Mouse (Mus musculus) regulatory T cell (primary cell): ENCODE measurements at regions not wholly inside any gene's neighbourhood (a gene's known extent, or its start where the extent isn't known, plus 50 kb on each side); places are given as distances from the start of the nearest gene placed in this dataset.
"Not testable (repeated sequence)": the region's sequence is repeated elsewhere in the genome, so short reads cannot be mapped to it uniquely, and the experiment has no call there.

Experiments
- in situ Hi-C: fragments of 300-600 bp; cut with MboI, MseI; formaldehyde crosslinking; loops from one replicate; pipeline ENCODE4 v1.15.1; 2025; ENCODE audit warnings: high pct_unique_total_duplicates

DNA sequence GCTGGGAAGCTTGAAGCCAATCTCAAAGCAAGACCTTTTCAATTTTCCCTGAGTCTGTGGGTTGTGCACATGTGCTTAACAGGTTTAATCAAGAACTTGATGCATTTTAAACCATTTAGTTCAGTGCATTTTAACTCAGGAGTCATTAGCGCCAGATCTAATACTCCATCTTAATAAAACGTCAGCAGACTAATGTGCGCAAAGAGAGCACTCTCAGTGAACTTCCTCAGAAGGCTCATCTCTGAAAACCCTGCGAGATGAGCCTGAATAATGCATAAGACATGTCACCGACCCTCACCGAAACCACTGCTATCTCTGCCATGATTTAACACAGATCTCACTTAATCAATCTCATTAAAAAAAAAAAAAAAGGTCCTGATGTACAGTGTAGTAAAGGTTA is 309.0 kb downstream of the Phf3 start:
- in situ Hi-C loops: no loop called here

DNA sequence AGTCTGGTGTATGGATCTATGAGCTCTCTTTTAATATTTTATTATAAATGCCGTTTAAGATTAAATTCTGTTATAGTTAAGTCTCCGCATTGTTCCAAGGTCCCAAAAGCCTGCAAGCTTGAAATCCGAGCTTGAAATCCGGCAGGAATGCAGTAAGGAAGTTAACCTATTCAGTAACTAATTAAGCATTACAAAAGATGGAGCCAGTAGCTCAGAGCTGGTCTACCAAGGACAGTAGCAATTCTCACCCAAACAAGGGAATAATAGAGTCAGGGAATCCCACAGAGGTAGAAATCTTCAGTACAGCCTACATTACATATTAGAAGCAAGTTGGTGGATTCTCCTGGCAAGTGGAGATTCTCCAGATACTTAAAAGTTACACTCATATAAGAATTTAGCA is 325.0 kb downstream of the Phf3 start:
- in situ Hi-C loops: not testable (repeated sequence)

GRCm38 (mm10) chr1:30540088-30540698 is 333.5 kb downstream of the Phf3 start:
- in situ Hi-C loops: no loop called here

- in situ Hi-C loops: no loop called here
Observed at GRCm38 (mm10) chr1:30536989-30537975, 336.4 kb downstream of the Phf3 start.

DNA sequence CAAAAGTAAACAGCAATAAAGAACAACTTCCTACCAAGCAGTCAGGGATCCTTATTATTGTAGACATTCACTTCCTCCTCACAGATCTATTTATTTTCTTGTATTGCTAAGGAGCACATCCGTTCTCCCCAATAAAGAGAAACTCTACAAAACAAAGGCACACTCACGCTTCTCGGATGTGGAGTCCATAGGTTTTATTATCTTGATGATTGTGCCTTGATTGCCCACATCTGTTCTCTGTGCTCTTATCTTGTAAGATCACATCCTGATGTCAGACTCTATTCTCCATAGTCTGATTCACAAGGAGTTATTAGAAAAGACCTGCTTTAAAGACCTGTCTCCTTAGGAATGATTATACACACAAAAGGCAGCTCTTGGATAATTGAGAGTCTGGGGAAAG is 356.4 kb downstream of the Phf3 start:
- in situ Hi-C loops: no loop called here

DNA sequence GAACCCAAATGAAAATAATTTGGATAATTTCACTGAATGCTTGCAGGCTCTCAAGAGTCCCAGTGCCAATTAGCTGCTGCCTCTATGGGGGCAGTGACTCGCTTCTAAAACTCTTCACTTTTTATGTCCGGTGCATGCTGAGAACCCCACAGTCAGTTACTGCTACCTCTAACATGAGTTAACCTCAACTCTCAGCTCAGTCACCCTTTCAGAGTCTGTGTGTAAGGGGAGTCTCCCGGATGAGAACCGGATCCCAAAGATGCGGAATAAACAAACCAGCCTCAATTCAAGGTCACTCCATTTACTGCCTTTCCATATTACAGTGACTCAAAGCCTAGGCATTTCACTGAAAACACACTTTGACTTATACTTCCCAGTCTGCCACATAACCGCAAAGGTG is 357.9 kb downstream of the Phf3 start:
- in situ Hi-C loops: no loop called here

- in situ Hi-C loops: no loop called here
Observed at GRCm38 (mm10) chr1:30503224-30503623, 370.5 kb downstream of the Phf3 start.

DNA sequence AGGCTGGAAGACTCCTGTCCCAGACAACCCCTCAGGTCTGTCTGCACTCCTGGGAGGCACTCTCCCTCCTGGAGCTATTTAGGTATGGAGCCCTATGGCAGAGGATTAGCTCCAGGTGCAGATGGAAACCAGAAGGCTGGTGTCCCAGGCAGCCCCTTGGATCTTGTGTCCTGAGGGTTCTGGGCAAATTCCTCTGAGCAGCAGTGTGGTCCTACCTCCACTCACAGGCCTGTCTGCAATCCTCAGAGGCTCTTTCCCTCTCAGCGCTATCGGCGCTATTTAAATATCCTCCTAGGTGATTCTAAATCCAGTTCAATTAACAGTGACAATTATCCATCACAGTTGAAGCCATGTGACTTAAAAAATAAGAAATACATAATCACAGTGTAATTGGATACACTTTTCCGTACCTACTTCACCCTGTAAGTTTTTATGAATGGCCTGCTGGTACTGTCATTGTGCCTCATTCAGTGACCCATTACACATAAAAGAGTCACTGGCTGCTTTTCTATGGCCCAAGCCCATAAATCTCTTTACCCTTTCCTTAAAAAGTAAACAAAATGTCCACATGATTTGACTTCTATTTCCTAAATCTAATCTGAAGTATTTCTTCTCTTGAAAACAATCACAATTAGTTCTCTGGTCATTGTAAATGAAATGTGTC is 413.3 kb downstream of the Phf3 start:
- in situ Hi-C loops: no loop called here

DNA sequence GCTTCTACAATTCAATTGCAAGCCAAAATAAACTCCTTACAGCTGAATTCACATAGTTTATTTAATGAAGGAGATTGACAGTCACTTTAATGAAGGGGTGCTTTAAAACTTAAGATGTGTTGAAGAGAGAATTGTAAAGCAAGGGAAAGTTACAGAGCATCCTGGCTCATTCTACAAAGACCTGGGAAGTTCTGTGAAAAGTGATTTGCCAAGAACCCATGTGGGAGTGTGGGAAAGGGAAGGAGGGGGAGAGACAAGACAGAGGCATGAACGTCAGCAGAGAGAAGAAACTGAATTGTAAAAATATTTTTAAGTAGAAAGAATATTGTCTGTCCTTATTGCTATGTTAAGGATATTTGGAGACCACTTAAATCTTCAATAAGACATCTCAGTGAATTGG is 435.8 kb downstream of the Phf3 start:
- in situ Hi-C loops: no loop called here

DNA sequence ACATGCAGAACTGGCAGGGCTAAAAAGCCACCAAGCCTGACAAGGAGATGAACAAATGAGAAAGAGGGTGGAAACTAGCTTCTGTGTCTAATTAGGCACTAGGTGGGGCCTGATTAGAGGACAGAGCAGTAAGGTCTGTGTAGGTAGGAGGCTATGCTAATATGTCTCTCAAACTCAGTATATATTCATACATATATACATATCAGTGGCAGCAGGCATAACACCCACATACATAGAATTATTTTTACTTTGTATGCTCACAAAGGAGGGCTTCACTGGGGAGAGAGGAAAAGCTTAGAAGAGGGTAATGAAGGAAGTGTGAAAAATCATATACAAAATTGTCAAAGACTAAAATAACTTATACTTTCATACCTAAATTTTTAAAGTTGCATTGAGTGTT is 457.1 kb downstream of the Phf3 start:
- in situ Hi-C loops: no loop called here

- in situ Hi-C loops: no loop called here
Observed at GRCm38 (mm10) chr1:30414881-30415439, 458.8 kb downstream of the Phf3 start.
